Mouse (Mus musculus) gonadal fat pad, adult 2 months (tissue): ENCODE measurements around the gene Trpm8. TPM values are rescaled to one million over a fixed set of nuclear protein-coding genes. Genes with fewer than 3 reads are reported as not detected.

Source experiments
- DNase-seq: peaks from one replicate; pipeline ENCODE4 v3.0.0-alpha.2; 2012; ENCODE audit warnings: low read depth
- polyA plus RNA-seq: library from polyadenylated mRNA; depleted of rRNA; stranded (reverse); fragments of >200 nt; gene quantifications from 2 replicates; pipeline ENCODE4 v1.2.3, GENCODE M21; 2012; rRNA removed

Trpm8 gene
- 0.03 TPM in 1 of 2 replicates, not detected in the other for polyA plus RNA-seq

DNA sequence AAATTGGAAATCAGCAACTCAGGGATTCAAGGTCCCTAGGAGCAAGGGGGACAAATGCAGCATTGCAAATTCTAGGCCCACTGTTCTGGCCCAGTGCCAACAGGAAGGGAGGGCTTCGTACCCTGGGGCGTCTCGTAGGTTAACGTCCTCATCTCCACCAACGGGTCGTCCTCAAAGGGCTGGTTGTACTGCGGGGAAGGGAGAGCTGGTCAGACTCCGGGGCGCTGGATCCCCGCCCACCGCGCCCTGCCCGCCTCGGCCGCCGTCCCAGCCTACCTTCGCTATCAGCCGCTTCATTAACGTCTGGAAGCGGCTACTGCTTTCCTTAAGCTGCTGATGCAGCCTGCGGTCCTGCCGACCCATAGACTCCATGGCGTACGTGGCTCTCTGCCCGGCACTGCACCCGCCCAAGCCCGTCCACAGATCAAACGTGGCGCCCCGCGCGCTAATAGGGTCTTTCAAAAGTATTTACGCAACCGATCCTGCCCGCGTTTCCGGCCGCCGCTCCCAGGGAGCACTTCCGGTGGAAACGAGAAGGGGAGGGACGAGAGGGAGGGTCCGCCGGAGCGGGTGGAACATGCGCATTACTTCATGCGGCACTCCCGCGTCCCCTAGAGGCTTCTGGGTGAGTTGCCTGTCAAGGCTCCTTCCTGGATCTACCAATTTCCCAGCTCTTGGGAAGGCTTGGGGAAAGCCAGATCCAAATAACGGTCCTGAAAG is at the start of gene Trpm8, which contains the start of gene Hjurp:
Gene Trpm8 (plus strand): TSS at position 564 of the 720 bp plus-strand sequence.
Gene Hjurp (minus strand): TSS at position 536 of the 720 bp plus-strand sequence.
- peak; percentile 100 for DNase-seq

DNA sequence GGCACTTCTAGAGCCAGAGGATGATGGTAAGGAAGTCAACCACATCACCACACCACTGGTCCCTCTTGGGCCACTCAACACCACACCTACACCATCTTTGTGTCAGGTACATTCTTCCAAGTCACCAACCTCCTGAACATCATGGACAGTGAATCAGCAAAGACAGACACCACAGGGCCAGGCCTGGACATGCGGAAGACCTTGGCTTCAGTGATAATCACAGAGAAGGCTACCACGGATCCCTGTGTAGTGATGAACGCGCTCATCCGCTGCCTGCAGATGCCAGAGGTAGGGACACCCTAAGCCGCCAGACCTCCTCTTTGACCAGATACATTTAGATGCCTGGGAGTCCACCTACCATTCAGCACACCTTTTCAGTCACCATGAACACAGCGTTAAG is 49.3 kb upstream of the Trpm8 start:
- DNase-seq, result no peak

GRCm38 (mm10) chr1:88229566-88229965 is 47.9 kb upstream of the Trpm8 start:
- no peak for DNase-seq

DNA sequence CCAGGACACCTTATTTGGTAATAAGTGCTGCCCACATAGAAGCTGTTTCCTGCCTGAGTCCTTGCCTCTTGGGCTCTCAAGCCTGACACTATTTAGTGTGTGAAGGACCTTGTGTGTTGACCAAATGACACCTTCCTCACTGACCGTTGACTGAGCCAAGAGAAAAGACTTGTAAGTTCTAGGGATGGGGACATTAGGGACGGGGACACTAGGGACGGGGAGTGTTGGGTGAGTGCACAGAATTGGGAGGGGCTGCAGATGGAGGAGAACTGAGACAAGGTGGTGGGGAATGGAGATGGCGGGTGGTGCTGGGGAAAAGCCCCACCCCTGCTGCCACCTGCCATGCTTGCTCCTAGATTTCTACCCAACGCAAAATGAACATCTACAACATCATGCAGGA is 47.5 kb upstream of the Trpm8 start:
- DNase-seq, result no peak

- no peak for DNase-seq
Observed at GRCm38 (mm10) chr1:88230421-88230820, 47.0 kb upstream of the Trpm8 start.

GRCm38 (mm10) chr1:88230981-88231802 is 46.3 kb upstream of the Trpm8 start:
- no peak for DNase-seq

- no peak for DNase-seq
Observed at GRCm38 (mm10) chr1:88231803-88232499, 45.5 kb upstream of the Trpm8 start.

DNA sequence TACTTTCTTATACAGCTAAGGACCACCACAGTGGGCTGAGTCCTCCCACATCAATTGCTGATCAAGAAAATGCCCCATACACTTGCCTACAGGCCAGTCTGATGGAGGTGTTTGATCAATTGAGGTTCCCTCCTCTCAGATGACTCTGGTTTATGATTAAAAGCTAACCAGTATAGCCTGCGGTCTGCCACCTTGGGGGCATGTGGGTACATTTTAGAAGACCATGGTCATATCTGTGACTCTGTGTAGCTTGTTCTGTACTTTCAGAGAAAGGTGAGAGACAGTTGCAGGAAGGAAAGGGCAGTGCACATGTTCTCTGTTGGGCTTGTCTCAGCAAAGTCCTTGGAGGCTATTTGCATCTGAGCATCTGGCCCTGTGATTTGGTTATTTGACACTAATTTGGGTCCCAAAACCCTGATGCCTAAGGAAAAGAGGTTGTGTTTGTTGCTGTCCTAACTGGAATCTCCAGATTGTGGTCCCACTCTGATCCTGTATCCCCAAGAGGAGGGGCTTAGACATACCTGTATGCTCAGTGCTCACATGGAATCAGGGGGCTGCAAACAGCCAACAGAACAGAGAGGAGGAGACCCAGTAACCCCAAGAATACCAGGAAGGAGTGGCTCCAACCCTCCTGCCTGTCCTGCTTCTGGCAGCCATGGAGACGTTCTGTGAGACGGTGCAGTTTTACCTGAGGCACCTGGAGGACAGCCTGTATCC is 44.6 kb upstream of the Trpm8 start:
- no peak for DNase-seq

DNA sequence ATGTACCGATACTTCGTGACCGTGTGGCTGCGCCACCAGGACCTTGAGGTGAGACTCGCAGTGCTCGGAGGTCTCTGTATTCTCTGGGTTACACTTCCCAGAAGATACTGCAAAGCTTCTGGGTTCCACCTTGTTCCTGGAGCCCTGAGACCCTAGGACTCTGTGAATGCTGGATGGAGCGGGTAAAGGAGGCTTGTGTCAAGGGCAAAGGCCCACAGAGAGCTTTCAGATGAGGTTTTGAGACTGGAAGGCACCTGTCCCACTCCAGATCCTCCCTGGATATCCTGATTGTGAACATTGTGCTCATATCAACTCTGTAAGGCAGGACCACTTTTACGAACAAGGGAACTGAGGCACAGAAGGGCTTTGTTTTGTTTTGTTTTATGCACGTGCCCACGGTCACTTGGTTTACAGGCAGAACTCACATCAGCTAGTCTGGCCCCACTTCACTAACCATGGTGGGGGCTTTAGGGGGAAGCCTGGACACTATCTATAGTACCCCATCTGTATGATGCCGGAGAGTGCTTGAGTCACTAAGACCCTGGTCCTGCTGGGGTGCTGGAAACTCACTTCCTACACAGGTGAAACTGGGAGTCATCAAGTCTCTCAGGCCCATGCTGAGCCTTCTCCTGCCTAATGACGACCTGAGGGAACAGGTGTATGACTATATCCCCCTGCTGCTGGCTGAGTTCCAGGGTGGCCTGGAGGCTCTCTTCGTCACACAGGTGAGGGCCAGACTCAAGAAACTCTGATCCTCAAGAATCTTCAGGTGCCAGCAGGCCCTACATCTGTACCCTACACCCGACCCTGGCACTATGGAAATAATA is 43.8 kb upstream of the Trpm8 start:
- DNase-seq, result no peak

GRCm38 (mm10) chr1:88234248-88234610 is 43.2 kb upstream of the Trpm8 start:
- no peak for DNase-seq

GRCm38 (mm10) chr1:88234646-88235045 is 42.8 kb upstream of the Trpm8 start:
- no peak for DNase-seq

- no peak for DNase-seq
Observed at GRCm38 (mm10) chr1:88235046-88235893, 42.2 kb upstream of the Trpm8 start.

DNA sequence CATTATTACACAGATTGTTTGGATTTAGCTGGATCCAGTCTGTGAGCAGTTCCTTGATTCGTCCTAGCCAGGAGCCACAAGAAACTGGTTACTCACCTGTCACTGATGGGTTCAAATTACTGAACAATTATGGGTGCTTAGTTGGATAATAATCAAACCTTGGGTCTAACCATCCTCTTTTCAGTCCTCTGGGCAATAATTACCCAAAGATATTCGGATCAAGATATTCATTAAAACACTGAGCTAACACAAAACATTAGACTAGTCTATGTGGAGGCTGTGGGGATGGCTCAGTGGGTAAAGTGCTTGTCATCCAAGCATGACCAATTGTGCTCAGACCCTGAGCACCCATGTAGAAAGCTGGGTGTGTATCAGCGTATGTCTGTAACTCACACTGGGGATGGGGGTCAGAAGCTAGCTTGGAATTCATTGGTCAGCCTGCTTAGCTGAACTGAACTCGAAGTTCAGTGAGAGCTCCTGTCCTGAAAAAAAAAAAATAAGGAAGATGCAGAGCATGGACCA is 41.5 kb upstream of the Trpm8 start:
- DNase-seq, result no peak

- DNase-seq, result no peak
Observed at GRCm38 (mm10) chr1:88237311-88237710, 40.1 kb upstream of the Trpm8 start.

GRCm38 (mm10) chr1:88238771-88239170 is 38.7 kb upstream of the Trpm8 start:
- DNase-seq, result no peak

DNA sequence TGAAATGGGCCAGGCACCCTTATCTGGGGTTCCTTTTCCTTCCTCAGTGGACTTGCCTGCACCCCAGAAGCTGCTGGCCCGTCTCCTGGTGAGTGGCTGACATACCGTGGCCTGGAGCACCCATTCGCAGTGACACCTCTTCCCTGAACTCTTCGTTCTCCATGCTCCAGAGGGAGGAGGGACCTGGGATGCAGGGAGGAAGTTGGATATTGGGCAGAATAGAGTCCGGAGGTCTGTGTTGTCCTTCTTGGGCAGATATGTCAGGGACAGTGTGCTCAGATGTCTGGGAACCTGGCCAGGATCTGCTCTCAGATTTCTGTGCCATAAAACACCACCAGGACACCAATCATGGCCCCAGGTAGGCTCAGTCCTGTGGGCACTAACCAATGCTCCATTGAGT is 37.4 kb upstream of the Trpm8 start:
- no peak for DNase-seq

GRCm38 (mm10) chr1:88240579-88240978 is 36.9 kb upstream of the Trpm8 start:
- DNase-seq, result no peak

GRCm38 (mm10) chr1:88243861-88244260 is 33.6 kb upstream of the Trpm8 start:
- DNase-seq, result no peak

DNA sequence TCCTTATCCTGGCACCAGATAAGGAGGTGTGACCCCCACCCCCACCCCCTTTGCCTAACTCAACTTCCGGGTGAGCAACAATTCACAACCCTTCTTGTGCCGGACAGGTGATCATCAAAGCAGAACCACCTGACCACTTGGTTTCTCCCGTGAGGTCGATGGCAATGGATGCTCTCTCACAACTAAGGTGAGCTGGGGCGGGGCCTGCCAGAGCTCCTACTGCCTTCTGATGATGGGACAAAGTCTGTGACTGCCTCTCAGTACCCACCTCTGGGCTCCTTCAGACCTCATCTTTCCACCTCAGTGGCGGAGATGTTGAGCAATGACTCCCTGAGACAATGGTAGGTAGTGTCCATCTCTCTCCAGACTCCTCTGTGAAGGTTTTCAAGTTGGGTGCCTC is 31.6 kb upstream of the Trpm8 start:
- DNase-seq, result no peak

DNA sequence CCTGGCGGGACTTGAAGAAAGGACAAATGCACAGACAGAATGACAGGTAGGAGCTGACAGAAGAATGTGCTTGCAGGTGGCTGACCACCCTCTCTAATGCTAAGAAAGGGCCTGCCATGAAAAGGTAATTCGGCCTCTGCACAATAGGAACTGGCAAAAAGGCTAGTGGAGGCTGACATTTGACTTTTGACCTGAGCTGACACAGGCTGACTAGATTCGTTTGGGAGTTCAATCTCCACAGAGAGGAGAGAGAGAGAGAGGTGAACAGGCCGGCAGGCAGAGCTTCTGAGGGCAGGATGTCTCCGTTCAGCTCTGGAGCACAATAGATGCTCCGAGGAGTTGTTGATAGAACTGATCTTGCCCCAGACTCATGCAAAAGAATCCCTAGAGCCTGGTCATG is 31.1 kb upstream of the Trpm8 start:
- DNase-seq, result no peak
